Mouse (Mus musculus): ENCODE measurements around the gene Rpl7a.

DNA sequence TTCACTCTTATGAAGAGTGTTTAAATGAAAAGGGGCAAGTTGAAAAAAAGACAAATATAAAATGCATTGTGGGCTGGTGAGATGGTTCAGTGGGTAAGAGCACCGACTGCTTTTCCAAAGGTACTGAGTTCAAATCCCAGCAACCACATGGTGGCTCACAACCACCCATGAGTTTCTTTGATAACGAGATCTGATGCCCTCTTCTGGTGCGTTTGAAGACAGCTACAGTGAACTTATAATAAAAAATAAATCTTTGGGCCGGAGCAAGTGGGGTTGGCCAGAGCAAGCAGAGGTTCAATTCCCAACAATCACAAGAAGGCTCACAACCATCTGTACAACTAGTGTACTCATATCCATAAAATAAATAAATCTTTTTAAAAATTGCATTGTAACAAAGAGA is 14.7 kb upstream of the Rpl7a start:
- no peak for TF ChIP-seq CTCF (IDR thresholded peaks at IDR 0.05; ENCODE audit: insufficient read depth, low read depth, low read length)
- no peak for TF ChIP-seq POLR2A (IDR thresholded peaks at IDR 0.05; ENCODE audit: insufficient read depth, low read depth, low read length)

All from olfactory bulb, adult 2 months (tissue).